Mouse (Mus musculus): ENCODE measurements around the gene Galnt15.

Galnt15 gene

DNA sequence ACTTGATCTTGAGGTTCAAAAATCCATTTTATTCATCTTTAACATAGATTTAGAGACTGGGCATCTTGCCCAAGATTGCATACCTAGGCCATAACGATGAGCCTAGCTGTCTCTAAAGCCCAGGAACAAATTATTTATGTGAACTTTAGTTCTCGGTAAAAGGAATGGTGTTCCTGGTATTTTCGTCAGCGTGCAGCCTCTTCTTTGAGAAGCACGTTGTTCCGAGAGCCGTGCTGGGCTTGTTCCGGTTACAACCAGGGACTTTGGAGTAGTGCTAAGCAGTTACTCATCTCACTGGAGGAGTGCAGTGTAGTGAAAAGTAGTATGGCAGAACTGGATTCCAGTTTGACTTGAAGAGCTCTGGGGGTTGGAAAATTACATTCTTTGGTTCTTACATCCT lies 57.4 kb downstream of the Galnt15 start:
- in situ Hi-C loops (cut with MboI, MseI): loop anchor here (5.0 kb wide), 1 partner anchor 71 kb away; the partner anchor contains the start of gene Ncoa4

GRCm38 (mm10) chr14:32087584-32088248 lies 58.9 kb downstream of the Galnt15 start:
- in situ Hi-C loops (cut with MboI, MseI): loop anchor here (5.0 kb wide), 1 partner anchor 70 kb away; the partner anchor contains the start of gene Ncoa4

DNA sequence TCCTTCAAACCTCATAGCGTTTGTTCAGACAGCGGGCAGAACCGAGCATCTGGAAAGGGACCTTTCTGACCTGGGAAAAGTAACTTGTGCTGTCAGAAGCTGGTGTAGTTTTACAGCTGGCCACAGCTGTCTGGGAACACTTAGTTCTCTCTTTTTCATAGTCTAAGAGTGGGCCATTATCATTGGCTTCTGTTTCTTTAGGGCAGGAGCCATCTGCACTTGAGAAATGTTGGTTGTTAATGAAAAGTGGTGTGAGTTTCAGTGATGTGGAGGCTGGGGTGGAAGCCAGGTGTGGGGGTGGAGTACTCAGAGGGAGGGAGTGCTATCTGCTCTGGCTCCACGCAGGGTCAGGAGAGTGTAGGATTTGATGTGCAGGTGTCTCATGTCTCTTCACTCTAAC lies 62.3 kb downstream of the Galnt15 start:
- in situ Hi-C loops (cut with MboI, MseI): no loop called here

- in situ Hi-C loops (cut with MboI, MseI): no loop called here
Measured at GRCm38 (mm10) chr14:32091704-32092103, 62.9 kb downstream of the Galnt15 start.

DNA sequence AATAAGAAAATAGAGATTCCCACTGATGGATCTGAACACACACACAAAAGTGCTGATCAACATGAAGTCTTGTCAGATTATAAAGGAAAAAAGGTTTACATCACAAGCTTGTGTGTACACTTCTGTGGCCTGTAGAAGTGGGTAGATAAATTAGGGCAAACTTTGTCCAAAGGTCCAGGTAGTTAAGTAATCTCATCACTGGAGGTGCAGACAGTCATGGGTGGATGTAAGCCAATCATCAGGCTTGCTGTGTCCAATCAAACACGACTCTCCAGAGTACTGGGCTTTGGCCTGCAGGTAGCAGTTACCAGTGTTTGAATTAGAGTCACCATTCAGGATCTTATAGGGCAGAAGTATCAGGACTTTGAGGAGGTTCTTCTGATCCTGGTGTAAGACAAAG lies 64.2 kb downstream of the Galnt15 start:
- in situ Hi-C loops (cut with MboI, MseI): no loop called here

DNA sequence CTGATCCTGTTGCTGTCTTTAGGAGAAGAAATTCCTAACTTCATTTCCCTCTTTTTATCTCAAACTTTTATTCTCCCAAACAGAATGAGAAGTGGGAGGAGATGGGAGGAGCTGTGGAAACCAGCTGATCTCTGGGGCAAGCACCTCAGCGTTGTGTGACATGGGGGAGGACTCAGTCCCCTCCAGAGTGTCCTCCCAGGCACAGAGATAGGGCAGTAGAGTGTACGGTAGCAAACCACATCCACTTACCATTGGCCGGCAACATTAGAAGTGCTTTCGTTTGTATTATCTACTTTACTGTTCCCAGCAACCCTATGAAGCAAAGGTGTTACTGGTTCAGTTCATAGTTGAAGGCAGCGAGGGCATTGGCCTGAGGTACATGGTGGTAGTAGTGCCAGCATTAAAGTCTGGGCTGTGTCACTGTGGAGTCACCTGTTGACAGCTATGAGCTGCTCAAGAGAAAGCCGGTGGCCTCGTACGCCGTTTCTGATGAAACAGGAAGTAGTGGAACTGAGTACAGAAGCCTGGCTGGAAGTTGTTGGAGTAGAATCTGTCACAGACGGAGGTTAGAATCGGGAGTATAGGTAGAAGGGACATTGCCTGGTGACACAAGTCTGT lies 64.8 kb downstream of the Galnt15 start:
- in situ Hi-C loops (cut with MboI, MseI): no loop called here

DNA sequence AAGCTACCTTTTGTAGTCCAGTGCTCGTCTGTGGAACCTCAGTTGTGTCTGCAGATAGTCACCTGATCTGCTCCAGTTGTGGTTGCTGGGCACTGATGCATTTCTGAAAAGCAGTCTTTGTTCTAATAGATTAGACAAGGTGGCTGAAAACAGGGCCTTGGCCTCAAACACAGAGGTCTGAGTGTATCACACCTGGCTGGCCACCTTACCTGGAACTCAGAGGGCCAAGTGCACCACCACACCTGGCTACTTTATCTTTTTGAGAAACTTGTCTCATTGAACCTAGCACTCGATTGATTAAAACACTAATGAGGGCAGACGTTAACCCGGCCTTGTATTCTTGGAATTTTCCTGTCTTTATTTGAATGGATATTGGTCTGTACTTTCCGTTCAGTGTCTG lies 66.9 kb downstream of the Galnt15 start:
- in situ Hi-C loops (cut with MboI, MseI): no loop called here

DNA sequence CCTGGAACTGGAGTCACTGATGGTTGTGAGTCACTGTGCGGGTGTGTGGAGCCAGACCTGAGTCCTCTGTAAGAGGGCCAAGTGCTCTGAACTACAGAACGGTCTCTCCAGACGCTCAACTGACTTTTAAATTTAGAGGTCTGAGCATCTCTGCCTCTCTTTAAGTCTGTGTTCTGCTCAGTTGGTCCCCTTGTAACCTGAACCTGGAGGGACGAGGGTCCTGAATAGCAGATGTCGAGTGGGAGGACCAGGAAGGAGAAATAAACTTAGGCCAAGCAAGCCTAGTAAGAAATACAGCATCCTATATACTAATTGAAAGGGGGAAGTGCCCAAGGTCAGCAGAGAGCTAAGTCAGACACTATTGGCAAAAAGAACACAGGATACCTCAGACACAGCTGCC lies 68.0 kb downstream of the Galnt15 start:
- in situ Hi-C loops (cut with MboI, MseI): no loop called here

DNA sequence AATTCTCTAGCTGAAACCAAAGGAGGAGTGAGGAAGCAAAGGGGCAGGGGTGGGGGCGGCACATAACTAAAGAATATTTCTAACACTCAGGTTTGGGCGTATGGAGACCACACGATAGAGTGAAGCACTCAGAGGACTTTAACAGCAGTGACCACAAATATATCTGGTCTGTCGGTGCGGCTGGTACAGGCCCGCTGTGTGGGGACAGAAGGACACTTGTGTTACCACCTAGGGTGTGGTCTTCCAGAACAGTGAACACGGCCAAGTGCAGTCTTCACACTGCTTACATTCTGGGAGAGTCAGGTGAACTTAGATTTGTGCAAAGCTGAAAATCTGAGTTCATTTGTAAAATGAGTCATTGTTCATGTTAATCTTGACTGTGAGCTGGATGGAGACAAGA lies 68.9 kb downstream of the Galnt15 start:
- in situ Hi-C loops (cut with MboI, MseI): no loop called here

GRCm38 (mm10) chr14:32098951-32099350 lies 70.2 kb downstream of the Galnt15 start:
- in situ Hi-C loops (cut with MboI, MseI): no loop called here

DNA sequence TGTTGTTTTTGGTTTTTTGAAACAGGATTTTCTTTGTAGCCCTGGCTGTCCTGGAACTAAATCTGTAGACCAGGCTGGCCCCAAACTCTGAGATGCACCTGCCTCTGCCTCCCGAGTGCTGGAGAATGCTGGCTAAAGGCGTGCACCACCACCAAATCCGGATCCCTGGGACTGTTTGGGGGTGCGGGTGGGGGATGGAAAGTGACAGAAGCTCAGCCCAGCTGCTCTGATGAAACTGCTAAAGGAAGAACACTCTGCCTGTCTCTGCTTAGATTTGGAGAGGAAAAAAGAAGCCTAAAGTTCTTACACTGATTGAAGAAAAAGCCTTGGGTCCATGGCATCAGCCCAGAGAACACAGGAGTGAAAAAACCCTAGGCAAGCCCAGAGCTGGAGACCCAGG lies 74.8 kb downstream of the Galnt15 start:
- in situ Hi-C loops (cut with MboI, MseI): no loop called here

DNA sequence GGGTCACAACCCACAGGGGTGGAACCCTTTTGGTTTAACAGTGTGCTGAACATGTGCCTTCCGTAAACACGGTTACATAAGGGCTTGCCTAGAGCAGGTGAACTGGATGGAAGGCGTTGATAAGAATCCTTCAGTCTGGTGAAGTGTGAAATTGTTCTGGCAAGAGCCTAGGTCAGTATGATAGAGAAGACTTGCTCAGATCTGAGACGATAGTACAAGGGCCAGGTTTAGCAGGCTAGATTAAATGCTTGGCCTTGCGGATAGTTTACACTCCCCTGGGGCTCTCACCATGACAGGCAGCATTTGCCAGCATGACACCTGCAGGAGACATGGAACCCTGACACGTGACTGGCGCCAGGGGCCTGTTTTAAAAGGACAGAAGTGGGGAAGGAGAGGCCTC lies 76.9 kb downstream of the Galnt15 start:
- in situ Hi-C loops (cut with MboI, MseI): no loop called here

DNA sequence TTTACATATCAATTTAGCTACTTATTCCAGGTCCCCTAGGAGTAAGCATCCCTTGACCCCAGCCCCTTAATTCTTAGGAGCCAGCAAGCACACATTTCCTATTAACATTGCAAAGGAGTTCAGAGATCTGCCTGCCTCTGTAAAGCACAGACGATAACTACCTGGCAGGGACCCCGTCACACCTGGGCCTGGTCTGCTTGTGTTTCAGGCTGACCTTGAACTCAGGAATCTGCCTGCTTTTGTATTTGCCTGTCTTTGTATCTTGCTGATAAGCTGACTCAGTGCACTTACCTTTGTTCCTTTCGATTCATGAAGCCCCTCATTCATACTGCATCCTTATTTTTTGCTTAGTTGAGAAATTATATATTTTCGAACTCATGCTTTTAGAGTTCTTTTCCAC lies 78.1 kb downstream of the Galnt15 start:
- in situ Hi-C loops (cut with MboI, MseI): no loop called here
